Mouse (Mus musculus) layer of hippocampus, adult 18-20 months (tissue): ENCODE results near the gene Agxt. TPM values are rescaled to one million over a fixed set of nuclear protein-coding genes. Genes with fewer than 3 reads are reported as not detected.

ENCODE experiments used
- DNase-seq, 2 experiments: peaks; one replicate each; pipeline ENCODE4 v3.0.0; 2022; ENCODE audit warnings: low spot score in 2 of 2
- total RNA-seq, 2 experiments: library from RNA; stranded (reverse); gene quantifications; 2 replicates each; pipeline ENCODE4 v1.2.3; 2021

Gene Agxt
- total RNA-seq, 2 experiments from 2014 or later: not detected

DNA sequence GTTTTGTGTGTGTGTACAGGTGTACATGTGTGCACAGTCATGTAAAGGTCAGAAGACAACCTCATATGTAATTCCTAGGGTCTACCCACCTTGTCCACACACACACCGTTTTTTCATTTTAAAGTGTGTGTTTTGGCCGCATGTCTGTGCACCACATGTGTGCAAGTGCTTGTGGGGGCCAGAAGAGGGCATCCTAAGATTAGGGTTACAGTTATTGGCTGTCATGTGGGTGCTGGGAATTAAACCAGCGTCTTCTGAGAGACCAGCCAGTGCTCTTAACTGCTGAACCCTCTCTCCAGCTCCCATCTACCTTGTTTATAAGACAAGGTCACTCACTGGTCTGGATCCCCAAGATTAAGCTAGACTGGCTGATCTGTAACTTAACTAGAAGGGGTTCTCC lies 59.9 kb downstream of the Agxt start:
- no peak for DNase-seq

Other genes starting within 250 kb of the Agxt start
- gene Ankmy1, start 232.3 kb upstream of the Agxt start, total RNA-seq: under 1 TPM; 0.42 to 0.53 TPM
- gene Dusp28, start 228.3 kb upstream of the Agxt start, total RNA-seq: 10 to 100 TPM; 16.0 to 17.9 TPM
- 10 to 100 TPM; 32.5 to 33.6 TPM for gene Rnpepl1, start 224.5 kb upstream of the Agxt start, total RNA-seq
- gene Capn10, start 200.9 kb upstream of the Agxt start, total RNA-seq: 10 to 100 TPM; 42.4 to 43.2 TPM
- gene Gpr35, start 184.4 kb upstream of the Agxt start, total RNA-seq: under 1 TPM; 0.52 to 0.71 TPM
- gene Aqp12, start 128.9 kb upstream of the Agxt start, total RNA-seq: not detected
- 100 to 1,000 TPM; 637 to 653 TPM for gene Kif1a, start 33.3 kb upstream of the Agxt start, total RNA-seq
- gene 2310007B03Rik, start 25.7 kb downstream of the Agxt start, total RNA-seq: not detected
- under 1 TPM; 0.20 to 0.42 TPM for gene Crocc2, start 33.5 kb downstream of the Agxt start, total RNA-seq
- gene Sned1, start 100.6 kb downstream of the Agxt start, total RNA-seq: 1 to 10 TPM; 4.8 to 6.1 TPM
- gene Mterf4, start 170.7 kb downstream of the Agxt start, total RNA-seq: 10 to 100 TPM; 19.1 TPM
- 10 to 100 TPM; 64.8 to 77.8 TPM for gene Ppp1r7, start 207.6 kb downstream of the Agxt start, total RNA-seq
- gene Pask, start 208.2 kb downstream of the Agxt start, total RNA-seq: 1 to 10 TPM; 3.5 to 6.8 TPM
- gene Ano7, start 238.7 kb downstream of the Agxt start, total RNA-seq: under 1 TPM in 1 of 2 experiments, not detected in 1; 0.17 TPM